Mouse (Mus musculus): ENCODE results near the gene Tomm40l.

GRCm38 (mm10) chr1:171172779-171173178 lies 49.5 kb downstream of the Tomm40l start:
- TF ChIP-seq CTCF (conservative IDR thresholded peaks at IDR 0.05; ENCODE audit: low read length): no peak
- no peak for TF ChIP-seq NANOG (IDR thresholded peaks at IDR 0.05; ENCODE audit: borderline replicate concordance, low read length)
